1 mouse cellular context compared by ENCODE assay signal in genomic region chrX:56447524-56448015, GRCm38 (mm10).
TF ChIP-seq lines count a peak whose summit lies in the region.

Gene Gm2174 (plus strand): TSS chrX:56447965.

TF ChIP-seq in MEL, 35 proteins besides CTCF, POLR2A, EP300 and RAD21 (continued from another document):
- TF ChIP-seq MAX (IDR thresholded peaks at IDR 0.05; ENCODE audit: low read length) (no peak), SMC3 (IDR thresholded peaks at IDR 0.05; ENCODE audit: low read depth, low read length) (no peak), UBTF (IDR thresholded peaks at IDR 0.05; ENCODE audit: borderline replicate concordance, insufficient read depth, low read depth, low read length) (no peak)
